Mouse (Mus musculus): Measurements from ENCODE around the gene Nrg3.

- TF ChIP-seq CTCF (IDR thresholded peaks at IDR 0.05; ENCODE audit: borderline replicate concordance, extremely low read depth, insufficient read depth, insufficient read length) (no peak), POLR2A (IDR thresholded peaks at IDR 0.05; ENCODE audit: borderline replicate concordance, extremely low read depth, insufficient read depth, insufficient read length, poor library complexity, severe bottlenecking) (no peak)
Observed at GRCm38 (mm10) chr14:39472146-39472751, 639 bp downstream of the Nrg3 start.

Measured in brain, embryonic 14.5 days (tissue).